Mouse (Mus musculus) liver, embryonic 16.5 days (tissue): ENCODE results near the gene Gm17490. TPM values are rescaled to one million over a fixed set of nuclear protein-coding genes. Genes with fewer than 3 reads are reported as not detected.

Experiments
- ATAC-seq: fragments of 200-750 bp; cut with Nextera tagmentation; 2 replicates; pipeline ENCODE4 v1.8.0; 2017; ENCODE audit warnings: low read depth, mild to moderate bottlenecking, moderate number of reproducible peaks, moderate library complexity
- H3K27ac ChIP-seq: fragments of 300-500 bp; sonication (generic); 2 replicates; pipeline ENCODE4 v1.5.1; 2014; ENCODE audit warnings: mild to moderate bottlenecking, low read length
- H3K27me3 ChIP-seq: fragments of 300-500 bp; sonication (generic); 2 replicates; pipeline ENCODE4 v1.6.1; 2014; ENCODE audit warnings: low read depth, low read length, mixed read lengths; ENCODE audit not compliant: control insufficient read depth, insufficient read depth
- H3K36me3 ChIP-seq: fragments of 300-500 bp; sonication (generic); 2 replicates; pipeline ENCODE4 v1.6.1; 2014; ENCODE audit warnings: mild to moderate bottlenecking; ENCODE audit not compliant: control insufficient read depth, insufficient read depth
- H3K4me1 ChIP-seq: fragments of 300-500 bp; sonication (generic); 2 replicates; pipeline ENCODE4 v1.6.1; 2014; ENCODE audit warnings: low read depth, low read length, mixed read lengths; ENCODE audit not compliant: control insufficient read depth
- H3K4me2 ChIP-seq: fragments of 300-500 bp; sonication (generic); 2 replicates; pipeline ENCODE4 v1.6.1; 2014; ENCODE audit warnings: low read depth, low read length, mixed read lengths
- H3K4me3 ChIP-seq: fragments of 300-500 bp; sonication (generic); 2 replicates; pipeline ENCODE4 v1.5.1; 2014; ENCODE audit warnings: low read depth, mild to moderate bottlenecking, low read length
- H3K9ac ChIP-seq: fragments of 300-500 bp; sonication (generic); 2 replicates; pipeline ENCODE4 v1.6.1; 2014; ENCODE audit warnings: low read depth, low read length
- H3K9me3 ChIP-seq: fragments of 300-500 bp; sonication (generic); replicated peaks from 2 replicates; pipeline ENCODE4 v1.6.1; 2016; ENCODE audit warnings: low read length; ENCODE audit not compliant: control insufficient read depth
- WGBS: fragments of 180-500 bp; shearing (Covaris S2); extraction: QIAGEN DNeasy Blood & Tissue Kit; methylation state at CpG from one replicate; pipeline ENCODE4 v1.1.7; 2014; ENCODE audit not compliant: insufficient replicate concordance; 5-methylcytosine and 5-hydroxymethylcytosine counted together
- polyA plus RNA-seq: library from polyadenylated mRNA; unstranded; fragments of >200 nt; fragmentation: Nextera tagmentation; extraction: Ambion mirVana; gene quantifications from 2 replicates; pipeline ENCODE4 v1.2.1, GENCODE M21; 2015

Gene Gm17490
- polyA plus RNA-seq, 1 experiment from 2014 or later: not detected

DNA sequence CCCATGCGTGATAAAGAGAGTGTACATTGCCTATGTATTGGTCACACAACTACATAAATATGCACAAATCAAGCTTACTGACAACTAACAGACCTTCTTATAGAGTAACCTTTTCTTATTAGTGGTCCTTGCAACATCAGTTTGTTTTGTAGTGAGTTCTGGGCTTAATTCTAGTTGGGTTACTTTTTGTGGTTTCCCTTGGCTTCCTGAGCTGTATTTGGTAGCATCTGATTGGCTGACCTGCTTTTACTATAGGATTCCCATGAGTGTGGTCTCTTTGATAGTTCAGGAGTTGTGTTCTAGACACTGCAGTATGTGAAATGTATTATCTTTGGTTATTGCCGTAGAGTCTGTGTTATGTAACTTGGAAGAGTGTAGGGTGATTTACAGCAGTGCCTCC lies 31.5 kb upstream of the Gm17490 start:
- no peak overlapping the region for H3K27ac ChIP-seq
- no peaks in the 10 kb centered on the region for H3K27me3 ChIP-seq
- whole genome bisulfite sequencing: 39% methylated on average over 2 of the region's 2 CpGs
- no peaks in the 10 kb centered on the region for H3K9me3 ChIP-seq
- no peak for ATAC-seq
- no peaks in the 10 kb centered on the region for H3K4me1 ChIP-seq
- no peak overlapping the region for H3K4me3 ChIP-seq
- no peak overlapping the region for H3K9ac ChIP-seq
- H3K4me2 ChIP-seq: no peak overlapping the region
- no peaks in the 10 kb centered on the region for H3K36me3 ChIP-seq

DNA sequence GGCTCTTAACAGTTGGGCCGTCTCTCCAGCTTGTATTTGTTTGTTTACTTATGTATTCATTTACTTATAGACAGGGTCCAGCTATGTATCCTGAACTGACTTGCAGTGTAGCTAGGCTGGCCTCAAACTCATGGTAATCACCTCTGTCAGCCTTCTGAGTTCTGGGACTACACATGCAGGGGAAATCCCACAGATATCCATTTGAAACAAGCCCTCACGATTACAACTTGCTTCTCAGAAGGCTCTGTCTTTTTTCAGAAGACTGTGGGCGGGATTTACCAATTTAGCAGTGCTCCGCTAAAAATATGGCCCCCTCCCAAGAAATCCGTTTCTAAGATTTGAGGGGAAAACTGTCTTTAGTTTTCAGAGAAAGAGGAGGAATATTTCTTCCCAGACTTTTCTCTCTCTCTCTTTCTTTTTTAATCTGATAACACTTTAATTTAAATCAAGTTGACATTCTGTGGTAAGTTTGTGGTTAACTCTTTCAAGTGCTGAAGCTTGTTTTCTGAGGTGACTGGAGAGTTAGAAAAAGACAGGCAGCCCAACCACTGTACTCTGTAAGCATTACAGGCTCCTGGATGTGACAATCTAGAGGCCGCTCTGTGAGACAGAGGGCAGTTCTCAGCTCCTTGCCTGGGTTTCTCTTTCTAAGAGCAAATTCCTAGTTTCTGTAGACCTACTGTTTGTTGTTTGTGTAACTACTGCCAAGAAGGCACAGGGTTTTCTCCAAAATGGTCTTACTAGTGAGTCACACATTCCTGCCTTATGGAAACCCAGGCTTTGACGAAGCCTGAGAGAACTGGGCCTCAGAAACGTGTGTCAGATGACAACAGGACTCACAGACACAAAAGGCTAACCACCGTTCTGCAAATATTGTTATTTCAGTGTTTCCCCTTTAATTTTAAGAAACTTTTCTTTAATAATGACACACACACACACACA lies 29.2 kb upstream of the Gm17490 start:
- Histone ChIP-seq H3K27ac (no peak overlapping the region), H3K27me3 (no peaks in the 10 kb centered on the region), H3K36me3 (no peaks in the 10 kb centered on the region), H3K4me3 (no peak overlapping the region), H3K9ac (no peak overlapping the region), H3K4me1 (no peaks in the 10 kb centered on the region), H3K4me2 (no peak overlapping the region), H3K9me3 (no peaks in the 10 kb centered on the region)
- WGBS: 32% methylated on average over 9 of the region's 9 CpGs
- no peak for ATAC-seq

DNA sequence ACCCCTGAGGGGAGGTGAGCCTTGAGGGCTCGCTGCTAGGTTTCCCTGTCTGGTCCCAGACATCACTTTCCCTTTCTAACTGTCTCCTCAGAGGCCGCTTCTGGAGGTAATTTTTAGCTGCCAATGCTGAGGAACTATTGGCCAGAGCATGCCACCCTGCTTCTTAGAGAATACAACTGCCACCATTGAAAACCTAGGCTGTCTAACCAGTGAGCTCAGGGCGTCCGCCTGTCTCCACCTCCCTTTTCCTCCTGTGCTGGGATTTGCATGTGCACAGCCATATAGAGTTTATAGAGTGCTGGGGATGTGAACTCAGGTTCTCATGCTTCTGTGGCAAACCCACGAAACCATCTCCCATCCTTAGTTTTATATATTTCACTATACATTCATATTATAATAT lies 27.7 kb upstream of the Gm17490 start:
- Histone ChIP-seq H3K4me2 (no peak overlapping the region), H3K36me3 (no peaks in the 10 kb centered on the region), H3K4me3 (no peak overlapping the region), H3K27me3 (no peaks in the 10 kb centered on the region), H3K9me3 (no peaks in the 10 kb centered on the region), H3K4me1 (no peaks in the 10 kb centered on the region), H3K9ac (no peak overlapping the region), H3K27ac (no peak overlapping the region)
- WGBS: 49% methylated on average over 5 of the region's 5 CpGs
- no peak for ATAC-seq

DNA sequence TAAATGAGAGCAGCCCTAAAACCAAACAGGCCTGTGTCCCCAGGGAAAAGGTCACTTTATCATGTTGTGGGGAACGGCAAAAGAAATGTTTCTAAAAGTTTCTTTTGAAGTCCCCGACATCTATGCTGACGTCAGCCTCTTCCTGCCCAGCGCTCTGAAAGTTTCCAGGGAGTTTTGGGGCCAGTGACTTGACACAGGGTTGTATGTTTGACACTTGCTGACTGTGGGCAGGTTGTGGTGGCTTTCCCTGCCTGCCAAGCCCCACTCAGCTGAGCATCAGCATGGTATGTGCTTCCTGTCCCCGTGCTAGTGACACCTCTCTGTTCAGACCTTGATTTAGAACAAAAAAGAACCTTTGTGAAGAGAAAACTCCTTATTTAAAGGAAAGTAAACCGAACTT lies 27.3 kb upstream of the Gm17490 start:
- Histone ChIP-seq H3K27ac (no peak overlapping the region), H3K4me2 (no peak overlapping the region), H3K36me3 (no peaks in the 10 kb centered on the region), H3K4me3 (no peak overlapping the region), H3K9me3 (no peaks in the 10 kb centered on the region), H3K9ac (no peak overlapping the region), H3K27me3 (no peaks in the 10 kb centered on the region), H3K4me1 (no peaks in the 10 kb centered on the region)
- no peak for ATAC-seq
- 15% methylated on average over 6 of the region's 6 CpGs for WGBS

DNA sequence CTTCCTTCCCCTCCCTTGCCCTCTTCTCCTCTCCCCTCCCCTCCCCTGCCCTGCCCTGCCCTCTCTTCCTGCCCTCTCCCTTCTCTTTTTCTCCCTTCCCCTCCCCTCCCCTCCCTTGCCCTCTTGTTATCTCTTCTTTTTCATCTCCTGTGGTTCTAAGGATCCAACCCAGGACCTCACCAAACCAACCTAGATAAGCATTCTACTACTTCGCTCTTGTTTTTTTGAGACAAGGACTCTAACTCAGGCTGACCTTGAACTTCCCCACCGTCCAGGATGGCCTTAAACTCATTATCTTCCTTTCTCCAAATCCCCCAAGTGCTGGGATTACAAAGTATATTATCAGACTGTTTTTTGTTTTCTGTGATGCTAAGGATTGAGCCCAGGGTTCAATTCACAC lies 26.7 kb upstream of the Gm17490 start:
- Histone ChIP-seq H3K27ac (no peak overlapping the region), H3K36me3 (no peaks in the 10 kb centered on the region), H3K27me3 (no peaks in the 10 kb centered on the region), H3K9me3 (no peaks in the 10 kb centered on the region), H3K4me1 (no peaks in the 10 kb centered on the region), H3K4me2 (no peak overlapping the region), H3K4me3 (no peak overlapping the region), H3K9ac (no peak overlapping the region)
- ATAC-seq: no peak
- WGBS: 24% methylated on average over 2 of the region's 2 CpGs

DNA sequence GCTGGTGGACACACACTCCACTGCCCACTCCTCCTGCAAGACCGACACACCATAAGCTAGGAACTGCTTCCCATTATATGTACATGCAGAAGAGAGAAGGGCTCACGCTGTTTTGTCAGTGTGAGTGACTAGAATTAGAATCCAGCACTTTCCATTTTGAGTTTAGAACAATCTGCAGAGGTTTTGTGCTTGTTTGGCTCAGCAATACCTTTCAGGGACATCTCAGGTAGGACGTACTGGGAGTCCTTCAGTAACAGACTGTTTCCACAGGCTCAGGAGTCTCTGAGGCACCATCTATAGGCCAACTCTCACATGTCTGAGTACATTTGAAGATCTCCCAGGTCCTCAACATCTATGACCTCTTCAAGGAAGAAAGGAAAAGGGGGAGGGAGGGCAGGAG lies 26.1 kb upstream of the Gm17490 start:
- 47% methylated on average over 3 of the region's 3 CpGs for WGBS

DNA sequence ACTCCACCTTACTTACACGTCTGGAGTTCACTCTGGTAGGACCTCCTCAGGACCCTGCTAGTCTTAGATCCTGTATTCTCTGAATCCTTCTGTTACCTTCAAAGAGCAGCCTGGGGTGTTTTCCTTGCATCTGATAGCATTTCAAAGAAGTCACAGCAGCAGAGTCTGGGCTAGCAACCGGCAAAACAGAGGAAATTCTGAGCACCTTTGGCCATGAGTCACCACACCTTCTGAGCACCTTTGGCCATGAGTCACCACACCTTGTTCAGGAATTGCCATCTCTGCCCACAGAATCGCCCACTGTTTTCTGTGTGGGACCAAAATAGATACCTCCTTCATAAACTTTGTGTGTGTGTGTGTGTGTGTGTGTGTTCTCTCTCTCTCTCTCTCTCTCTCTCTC lies 25.4 kb upstream of the Gm17490 start:
- no peaks in the 10 kb centered on the region for H3K9me3 ChIP-seq
- no peak overlapping the region for H3K9ac ChIP-seq
- 36% methylated on average over 3 of the region's 3 CpGs for WGBS
- ATAC-seq: no peak
- no peak overlapping the region for H3K4me3 ChIP-seq
- no peak overlapping the region for H3K27ac ChIP-seq
- no peaks in the 10 kb centered on the region for H3K4me1 ChIP-seq
- H3K36me3 ChIP-seq: no peaks in the 10 kb centered on the region
- H3K27me3 ChIP-seq: no peaks in the 10 kb centered on the region
- H3K4me2 ChIP-seq: no peak overlapping the region

More for the DNA sequence above, 26.1 kb upstream of the Gm17490 start:
- no peak for ATAC-seq
- Histone ChIP-seq H3K36me3 (no peaks in the 10 kb centered on the region), H3K4me3 (no peak overlapping the region), H3K4me1 (no peaks in the 10 kb centered on the region), H3K4me2 (no peak overlapping the region), H3K9ac (no peak overlapping the region), H3K27ac (no peak overlapping the region), H3K9me3 (no peaks in the 10 kb centered on the region), H3K27me3 (no peaks in the 10 kb centered on the region)

DNA sequence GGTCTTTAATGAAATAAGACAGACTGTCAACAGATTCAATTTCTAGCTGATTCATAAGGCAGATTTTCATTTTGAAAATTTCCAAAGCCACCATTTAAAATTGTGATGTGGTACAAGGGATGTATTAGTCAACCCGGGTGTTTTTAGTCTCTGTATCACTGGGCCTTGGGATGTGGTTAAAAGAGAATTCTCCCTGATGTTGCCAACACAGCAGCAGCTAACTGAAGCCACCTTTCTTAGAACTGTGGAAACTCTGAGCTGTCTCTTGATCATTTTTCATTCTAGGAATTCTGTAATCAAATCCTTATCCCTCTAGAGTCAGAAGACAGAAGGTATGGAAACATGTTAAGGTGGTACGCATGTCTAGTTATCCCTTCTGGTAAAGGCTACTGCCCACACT lies 19.2 kb upstream of the Gm17490 start:
- H3K4me3 ChIP-seq: no peak overlapping the region
- H3K27ac ChIP-seq: no peak overlapping the region
- H3K4me2 ChIP-seq: no peak overlapping the region
- no peaks in the 10 kb centered on the region for H3K36me3 ChIP-seq
- no peaks in the 10 kb centered on the region for H3K9me3 ChIP-seq
- H3K4me1 ChIP-seq: no peaks in the 10 kb centered on the region
- H3K9ac ChIP-seq: no peak overlapping the region
- 68% methylated on average over 2 of the region's 2 CpGs for WGBS
- no peaks in the 10 kb centered on the region for H3K27me3 ChIP-seq
- ATAC-seq: no peak

DNA sequence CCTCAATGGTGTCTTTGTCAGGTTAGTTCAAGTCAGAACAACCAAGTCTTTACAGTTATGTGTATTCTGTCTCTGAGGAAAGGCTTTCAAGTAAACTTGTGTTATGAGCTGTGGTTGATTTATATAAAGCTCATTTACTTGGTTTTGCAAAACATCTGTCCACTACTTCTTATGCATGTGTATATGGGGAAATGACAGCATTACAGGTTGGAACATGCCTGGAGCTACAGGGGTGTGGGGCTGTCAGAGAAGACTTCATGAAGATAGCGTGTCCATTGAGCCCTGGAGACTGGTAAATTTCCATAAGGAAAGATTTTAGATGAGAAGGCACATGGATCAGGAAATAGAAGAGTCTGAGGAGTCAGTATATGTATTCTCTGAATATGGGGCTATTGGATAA lies 18.0 kb upstream of the Gm17490 start:
- Histone ChIP-seq H3K4me1 (no peaks in the 10 kb centered on the region), H3K9ac (no peak overlapping the region), H3K4me3 (no peak overlapping the region), H3K4me2 (no peak overlapping the region), H3K27me3 (no peaks in the 10 kb centered on the region), H3K9me3 (no peaks in the 10 kb centered on the region), H3K36me3 (no peaks in the 10 kb centered on the region), H3K27ac (no peak overlapping the region)
- WGBS: 40% methylated on average over 1 of the region's 1 CpGs
- no peak for ATAC-seq
